8 mouse cellular contexts compared by ENCODE assay signal in genomic region chr1:133609771-133610502, GRCm38 (mm10). TPM values are rescaled to one million over a fixed set of nuclear protein-coding genes. Genes with fewer than 3 reads are reported as not detected.
DNase-seq lines count a peak whose midpoint lies in the region; ATAC-seq and TF ChIP-seq lines count a peak whose summit lies in the region.

Snrpe (minus strand) TSS chr1:133610291.

- peaks cover 0 to 2% of the 10 kb centered on the region in 2 experiments; a peak in 1 of 4 replicates for H3K4me1 ChIP-seq in ES-E14 (ENCODE audit: control insufficient read depth in 2 of 2, insufficient read depth in 2 of 2, low read length in 2 of 2, poor library complexity in 1 of 2)
- peaks cover 21% of the 10 kb centered on the region for H3K4me1 ChIP-seq in forebrain, embryonic 15.5 days
- H3K4me1 ChIP-seq in lung, adult 2 months (ENCODE audit: control insufficient read depth, insufficient read depth, low read length): no peaks in the 10 kb centered on the region

- H3K27ac ChIP-seq in ES-E14 (ENCODE audit: insufficient read depth, low read depth, low read length, poor library complexity, severe bottlenecking): peak within 1 kb of the TSS; percentile 73
- H3K27ac ChIP-seq in forebrain, embryonic 15.5 days (replicated peaks): peak within 1 kb of the TSS; percentile 91

- WGBS in forebrain, embryonic 15.5 days: under 1% methylated on average over 73 of the region's 73 CpGs
- under 1% methylated on average over 73 of the region's 73 CpGs for WGBS in lung, adult 2 months

- peak; percentile 99 for ATAC-seq in forebrain, embryonic 15.5 days (replicated peaks)
- peak; percentile 98 for ATAC-seq in neutrophil, adult 5-6 weeks (ENCODE audit: extremely low read depth, insufficient number of reproducible peaks, low FRiP score, poor library complexity, severe bottlenecking)

- intact Hi-C loops in heart, postnatal 25 days (cut with DNase I): loop anchor here (1.0 to 10.0 kb wide), 6 partner anchors 51 to 565 kb away; partner anchors contain the start of genes Gm38394, Pik3c2b and Zbed6

- TF ChIP-seq CTCF in lung, adult 2 months (IDR thresholded peaks at IDR 0.05; ENCODE audit: insufficient read depth, low read length): peak; percentile 94

- peak; percentile 98 for DNase-seq in ES-E14 (ENCODE audit: low read depth, low spot score)
- DNase-seq in cerebellum, adult 11-12 months: peak; percentile 96
- DNase-seq in heart, postnatal 25 days (ENCODE audit: low spot score): peak; percentile 87
- DNase-seq in layer of hippocampus, adult 18-20 months (ENCODE audit: low spot score in 2 of 2): peak; percentile 93 to 96
- peak; percentile 88 for DNase-seq in lung, adult 2 months
- peak; percentile 92 for DNase-seq in thymus, adult 18-20 months

- H3K4me3 ChIP-seq in ES-E14 (ENCODE audit: insufficient read depth in 1 of 2, low read depth in 1 of 2, low read length in 2 of 2, poor library complexity in 1 of 2, severe bottlenecking in 1 of 2): peak within 1 kb of the TSS; percentile 94 to 95
- H3K4me3 ChIP-seq in forebrain, embryonic 15.5 days: peak within 1 kb of the TSS; percentile 65
- peak within 1 kb of the TSS; percentile 82 for H3K4me3 ChIP-seq in lung, adult 2 months (replicated peaks; ENCODE audit: extremely low read depth, low read depth, low read length)

- no peaks in the 10 kb centered on the region for H3K27me3 ChIP-seq in forebrain, embryonic 15.5 days

- peaks cover 24% of the 10 kb centered on the region for H3K36me3 ChIP-seq in ES-E14 (ENCODE audit: control insufficient read depth, insufficient read depth, low read length, poor library complexity, severe bottlenecking)
- H3K36me3 ChIP-seq in forebrain, embryonic 15.5 days: peaks cover 33% of the 10 kb centered on the region

- H3K9ac ChIP-seq in ES-E14 (ENCODE audit: insufficient read depth, low read depth, low read length, poor library complexity, severe bottlenecking): peak within 1 kb of the TSS; percentile 92
- H3K9ac ChIP-seq in forebrain, embryonic 15.5 days (replicated peaks): peak within 1 kb of the TSS; percentile 74

- H3K4me2 ChIP-seq in forebrain, embryonic 15.5 days (replicated peaks): peak within 1 kb of the TSS; percentile 65

- no peaks in the 10 kb centered on the region for H3K9me3 ChIP-seq in ES-E14 (ENCODE audit: control insufficient read depth, insufficient read depth, low read depth, low read length)
- H3K9me3 ChIP-seq in forebrain, embryonic 15.5 days: no peaks in the 10 kb centered on the region

- in situ Hi-C loops in ES-E14 (cut with MboI; ENCODE audit: low sequenced_read_pairs in 2 of 2, unreplicated experiment in 2 of 2): loop anchor here (5.0 to 25.0 kb wide), 3 partner anchors 223 to 448 kb away; partner anchors contain the start of gene Plekha6 (in 1 of the 2)

- peak; percentile 77; the same call in 1 of the 2 replicates for TF ChIP-seq POLR2A in lung, adult 2 months (IDR thresholded peaks at IDR 0.05; ENCODE audit: borderline replicate concordance, extremely low read depth, low read depth, low read length)

TF ChIP-seq in ES-E14, 5 proteins besides CTCF, POLR2A, EP300 and RAD21:
- no peak for TF ChIP-seq ZNF384 (IDR thresholded peaks at IDR 0.05; ENCODE audit: low read depth, low read length)
- TF ChIP-seq MAFK (IDR thresholded peaks at IDR 0.05; ENCODE audit: insufficient read depth, low read depth, low read length): no peak
- peak; percentile 96 for TF ChIP-seq ZC3H11A (IDR thresholded peaks at IDR 0.05; ENCODE audit: borderline replicate concordance, low read depth, low read length)
- TF ChIP-seq HCFC1 (IDR thresholded peaks at IDR 0.05; ENCODE audit: borderline replicate concordance, insufficient read depth, low read length): peak; percentile 70; the same call in 1 of the 2 replicates
TF ChIP-seq in ES-E14: peak in this region for 2.

RNA-seq across cellular contexts. Expression of gene Snrpe, which starts in this region (rescaled TPM):
- total RNA-seq in ES-E14 (2012; rRNA removed): 443 and 576 TPM in 2 replicates
- polyA plus RNA-seq in forebrain, embryonic 15.5 days (2015; fragmentation: Nextera tagmentation; extraction: Ambion mirVana): 550 and 591 TPM in 2 replicates
- total RNA-seq in heart, postnatal 25 days (2021): 10 to 100 TPM; 69.7 to 75.6 TPM
- total RNA-seq in layer of hippocampus, adult 18-20 months (2021): 10 to 100 TPM; 59.0 to 66.8 TPM
- 16.7 and 33.7 TPM in 2 replicates for polyA plus RNA-seq in lung, adult 2 months (2012; rRNA removed)
- 85.2 and 109 TPM in 2 replicates for total RNA-seq in neutrophil, adult 5-6 weeks (2017)

Comparison
In these comparisons a context has a peak if more than half of its experiments do, and no peak if none do; other contexts are left out.
1. Peak in every context shown above with its lines: DNase-seq, ATAC-seq, H3K4me3 ChIP-seq and H3K27ac ChIP-seq.
2. RNA of gene Snrpe (polyA plus RNA-seq): 550 to 591 TPM in forebrain, embryonic 15.5 days; 16.7 to 33.7 TPM in lung, adult 2 months; every median in the first group is over 10 times any median in the second.